Mouse (Mus musculus) MEL (cell line): Measurements from ENCODE around the gene Iqca. TPM values are rescaled to one million over a fixed set of nuclear protein-coding genes. Genes with fewer than 3 reads are reported as not detected.

Experiments
- DNase-seq: peaks from one replicate; pipeline ENCODE4 v3.0.0; 2011; ENCODE audit warnings: low read depth, low spot score
- H3K27ac ChIP-seq: 2 replicates; pipeline ENCODE4 v1.5.1; 2012; ENCODE audit warnings: low read depth, mild to moderate bottlenecking, control low read depth, low read length, moderate library complexity; ENCODE audit not compliant: control insufficient read depth
- H3K27me3 ChIP-seq, 2 experiments: fragments of 150-350 bp in 1 of 2; sonication (generic) in 1 of 2; 2 replicates each; pipeline ENCODE4 v1.6.1; 2012; ENCODE audit warnings: low read length in 2 of 2, mild to moderate bottlenecking in 2 of 2, improper control_type of control experiment in 1 of 2, moderate library complexity in 1 of 2; ENCODE audit not compliant: insufficient read depth in 2 of 2, control insufficient read depth in 1 of 2
- H3K36me3 ChIP-seq, 2 experiments: 2 replicates each; pipeline ENCODE4 v1.6.1; 2012 to 2014; ENCODE audit warnings: low read length in 2 of 2, improper control_type of control experiment in 1 of 2, inconsistent platforms in 1 of 2, mild to moderate bottlenecking in 1 of 2; ENCODE audit not compliant: insufficient read depth in 2 of 2, control insufficient read depth in 1 of 2
- H3K4me1 ChIP-seq, 2 experiments: fragments of 150-350 bp in 1 of 2; sonication (generic) in 1 of 2; 2 replicates each; pipeline ENCODE4 v1.6.1; 2012; ENCODE audit warnings: low read length in 2 of 2, improper control_type of control experiment in 1 of 2, mild to moderate bottlenecking in 1 of 2; ENCODE audit not compliant: insufficient read depth in 2 of 2, control insufficient read depth in 1 of 2
- H3K4me3 ChIP-seq, 2 experiments: fragments of 150-350 bp in 1 of 2; sonication (generic) in 1 of 2; 2 replicates each; pipeline ENCODE4 v1.5.1; 2012; ENCODE audit warnings: low read depth in 2 of 2, low read length in 2 of 2, mild to moderate bottlenecking in 2 of 2, moderate library complexity in 2 of 2, control low read depth in 1 of 2, improper control_type of control experiment in 1 of 2; ENCODE audit not compliant: control insufficient read depth in 1 of 2, insufficient read depth in 1 of 2
- H3K79me2 ChIP-seq: 2 replicates; pipeline ENCODE4 v1.6.1; 2012; ENCODE audit warnings: mild to moderate bottlenecking, low read length, moderate library complexity; ENCODE audit not compliant: control insufficient read depth, poor library complexity, insufficient read depth
- H3K9ac ChIP-seq: 2 replicates; pipeline ENCODE4 v1.6.1; 2012; ENCODE audit warnings: low read depth, mild to moderate bottlenecking, control low read depth, low read length, moderate library complexity; ENCODE audit not compliant: control insufficient read depth, poor library complexity, severe bottlenecking
- H3K9me3 ChIP-seq: fragments of 150-350 bp; sonication (generic); replicated peaks from 2 replicates; pipeline ENCODE4 v1.6.1; 2012; ENCODE audit warnings: mild to moderate bottlenecking, low read length, improper control_type of control experiment, moderate library complexity; ENCODE audit not compliant: insufficient read depth
- BHLHE40 ChIP-seq: IDR thresholded peaks from 2 replicates; pipeline ENCODE4 v1.6.1; 2012; ENCODE audit warnings: low read depth, mild to moderate bottlenecking, inconsistent platforms, low read length, improper control_type of control experiment, borderline replicate concordance
- CHD2 ChIP-seq: IDR thresholded peaks from 2 replicates; pipeline ENCODE4 v1.6.1; 2011; ENCODE audit warnings: low read length, improper control_type of control experiment
- CTCF ChIP-seq, 3 experiments: IDR thresholded peaks in 2 of 3; conservative IDR thresholded peaks in 1 of 3; 2 replicates each; pipeline ENCODE4 v1.5.1; 2011 to 2012; ENCODE audit warnings: low read length in 3 of 3, low read depth in 2 of 3, mild to moderate bottlenecking in 2 of 3, improper control_type of control experiment in 1 of 3, inconsistent platforms in 1 of 3, mixed read lengths in 1 of 3, moderate library complexity in 1 of 3; ENCODE audit not compliant: control insufficient read depth in 1 of 3, insufficient read depth in 1 of 3, poor library complexity in 1 of 3, severe bottlenecking in 1 of 3
- E2F4 ChIP-seq: IDR thresholded peaks from 2 replicates; pipeline ENCODE4 v1.6.1; 2011; ENCODE audit warnings: low read depth, low read length, improper control_type of control experiment, borderline replicate concordance
- GABPA ChIP-seq: IDR thresholded peaks from 2 replicates; pipeline ENCODE4 v1.6.1; 2012; ENCODE audit warnings: low read depth, mild to moderate bottlenecking, inconsistent platforms, low read length, improper control_type of control experiment, moderate library complexity
- JUND ChIP-seq: IDR thresholded peaks from 2 replicates; pipeline ENCODE4 v1.6.1; 2011; ENCODE audit warnings: low read depth, mild to moderate bottlenecking, improper control_type of control experiment, low read length
- KAT2A ChIP-seq: conservative IDR thresholded peaks from 2 replicates; pipeline ENCODE4 v1.6.1; 2012; ENCODE audit warnings: low read depth, low read length, improper control_type of control experiment, inconsistent platforms
- MAFK ChIP-seq: IDR thresholded peaks from 2 replicates; pipeline ENCODE4 v1.6.1; 2011; ENCODE audit warnings: low read depth, mild to moderate bottlenecking, low read length, improper control_type of control experiment, borderline replicate concordance
- MAX ChIP-seq: IDR thresholded peaks from 2 replicates; pipeline ENCODE4 v1.6.1; 2011; ENCODE audit warnings: low read length, improper control_type of control experiment
- MAZ ChIP-seq: IDR thresholded peaks from 2 replicates; pipeline ENCODE4 v1.6.1; 2012; ENCODE audit warnings: low read depth, mild to moderate bottlenecking, inconsistent platforms, low read length, improper control_type of control experiment
- MXI1 ChIP-seq: IDR thresholded peaks from 2 replicates; pipeline ENCODE4 v1.6.1; 2011; ENCODE audit warnings: mild to moderate bottlenecking, low read depth, low read length, improper control_type of control experiment
- MYB ChIP-seq: IDR thresholded peaks from 2 replicates; pipeline ENCODE4 v1.6.1; 2011; ENCODE audit warnings: mild to moderate bottlenecking, low read depth, low read length, improper control_type of control experiment
- NRF1 ChIP-seq: IDR thresholded peaks from 2 replicates; pipeline ENCODE4 v1.6.1; 2014; ENCODE audit warnings: low read depth, mild to moderate bottlenecking, inconsistent platforms, low read length, improper control_type of control experiment, moderate library complexity; ENCODE audit not compliant: poor library complexity, insufficient read depth, severe bottlenecking
- SIN3A ChIP-seq: IDR thresholded peaks from 2 replicates; pipeline ENCODE4 v1.6.1; 2012; ENCODE audit warnings: low read length, improper control_type of control experiment, inconsistent platforms
- TAL1 ChIP-seq: IDR thresholded peaks from 2 replicates; pipeline ENCODE4 v1.6.1; 2012; ENCODE audit warnings: mild to moderate bottlenecking, inconsistent platforms, low read length, moderate library complexity, mixed read lengths
- TCF12 ChIP-seq: IDR thresholded peaks from 2 replicates; pipeline ENCODE4 v1.6.1; 2014; ENCODE audit warnings: low read depth, mild to moderate bottlenecking, inconsistent platforms, low read length, improper control_type of control experiment, moderate library complexity
- USF1 ChIP-seq: IDR thresholded peaks from 2 replicates; pipeline ENCODE4 v1.6.1; 2014; ENCODE audit warnings: low read depth, mild to moderate bottlenecking, inconsistent platforms, low read length, improper control_type of control experiment, moderate library complexity
- USF2 ChIP-seq, 2 experiments: IDR thresholded peaks; 2 replicates each; pipeline ENCODE4 v1.6.1; 2011 to 2012; ENCODE audit warnings: improper control_type of control experiment in 2 of 2, low read length in 2 of 2, borderline replicate concordance in 1 of 2, inconsistent platforms in 1 of 2, low read depth in 1 of 2, mild to moderate bottlenecking in 1 of 2; ENCODE audit not compliant: insufficient read depth in 1 of 2
- ZKSCAN1 ChIP-seq: IDR thresholded peaks from 2 replicates; pipeline ENCODE4 v1.6.1; 2012; ENCODE audit warnings: low read depth, mild to moderate bottlenecking, inconsistent platforms, low read length, improper control_type of control experiment, moderate library complexity
- polyA plus RNA-seq, 2 experiments: library from polyadenylated mRNA; stranded (reverse) in 1 of 2; unstranded in 1 of 2; fragments of >175 nt in 1 of 2; fragments of >200 nt in 1 of 2; gene quantifications; 2 replicates each; pipeline versions ENCODE4 v1.2.1 to v1.2.4; 2012; ENCODE audit warnings: low replicate concordance in 2 of 2, low read depth in 1 of 2; ENCODE audit not compliant: insufficient read length in 2 of 2, insufficient read depth in 1 of 2, missing spikeins in 1 of 2
- total RNA-seq: library from RNA; depleted of rRNA; stranded (reverse); fragments of 300-350 nt; gene quantifications from 2 replicates; pipeline ENCODE4 v1.2.3, GENCODE M21; 2012

Iqca gene
- total and polyA plus RNA-seq, 3 experiments: 0.39 TPM; not detected in 2

- Histone ChIP-seq H3K27ac (no peak overlapping the region), H3K27me3 (no peaks in the 10 kb centered on the region), H3K9me3 (no peaks in the 10 kb centered on the region), H3K4me3 (no peak overlapping the region), H3K4me1 (no peaks in the 10 kb centered on the region), H3K9ac (no peak overlapping the region), H3K36me3 (no peaks in the 10 kb centered on the region), H3K79me2 (no peaks in the 10 kb centered on the region)
- no peak for TF ChIP-seq JUND
- TF ChIP-seq MAFK: no peak
- TF ChIP-seq USF1: no peak
- TF ChIP-seq CHD2: no peak
- TF ChIP-seq BHLHE40: no peak
- TF ChIP-seq E2F4: no peak
- no peak for TF ChIP-seq MXI1
- no peak for TF ChIP-seq ZKSCAN1
- DNase-seq: no peak
Measured at GRCm38 (mm10) chr1:90164319-90164718, 11.1 kb upstream of the Iqca start.

GRCm38 (mm10) chr1:90163161-90163560 is 10.0 kb upstream of the Iqca start:
- H3K27ac ChIP-seq: no peak overlapping the region
- TF ChIP-seq NRF1 (no peak), KAT2A (no peak), MXI1 (no peak), SIN3A (no peak), MAZ (no peak), TCF12 (no peak), JUND (no peak), MAX (no peak), CTCF (IDR thresholded peaks at IDR 0.05 in 2 of 3, conservative IDR thresholded peaks at IDR 0.05 in 1 of 3; ENCODE audit: control insufficient read depth in 1 of 3, insufficient read depth in 1 of 3, low read depth in 2 of 3, low read length in 3 of 3, poor library complexity in 1 of 3, severe bottlenecking in 1 of 3) (no peak), GABPA (no peak), ZKSCAN1 (no peak), TAL1 (no peak), MYB (no peak), USF2 (IDR thresholded peaks at IDR 0.05; ENCODE audit: borderline replicate concordance in 1 of 2, insufficient read depth in 1 of 2, low read depth in 1 of 2, low read length in 2 of 2) (no peak)
- TF ChIP-seq, all 39 proteins: peak for 0
- Histone ChIP-seq H3K36me3 (no peaks in the 10 kb centered on the region), H3K4me1 (no peaks in the 10 kb centered on the region), H3K27me3 (no peaks in the 10 kb centered on the region), H3K9me3 (no peaks in the 10 kb centered on the region), H3K79me2 (no peaks in the 10 kb centered on the region), H3K4me3 (no peak overlapping the region), H3K9ac (no peak overlapping the region)
- no peak for DNase-seq
